Mouse (Mus musculus) midbrain, embryonic 16.5 days (tissue): ENCODE data around the gene Cyp46a1. TPM values are rescaled to one million over a fixed set of nuclear protein-coding genes. Genes with fewer than 3 reads are reported as not detected.

ENCODE experiments used
- ATAC-seq: fragments of 200-750 bp; cut with Nextera tagmentation; 2 replicates; pipeline ENCODE4 v1.8.0; 2017; ENCODE audit warnings: moderate TSS enrichment
- H3K27ac ChIP-seq: fragments of 300-500 bp; sonication (generic); 2 replicates; pipeline ENCODE4 v1.5.1; 2014; ENCODE audit warnings: mild to moderate bottlenecking, low read length, mixed read lengths
- H3K27me3 ChIP-seq: fragments of 300-500 bp; sonication (generic); 2 replicates; pipeline ENCODE4 v1.6.1; 2014; ENCODE audit warnings: low read depth, low read length, mixed read lengths; ENCODE audit not compliant: control insufficient read depth, insufficient read depth
- H3K36me3 ChIP-seq: fragments of 300-500 bp; sonication (generic); 2 replicates; pipeline ENCODE4 v1.6.1; 2014; ENCODE audit warnings: mild to moderate bottlenecking, low read length, moderate library complexity, mixed read lengths; ENCODE audit not compliant: control insufficient read depth, insufficient read depth
- H3K4me1 ChIP-seq: fragments of 300-500 bp; sonication (generic); 2 replicates; pipeline ENCODE4 v1.6.1; 2014; ENCODE audit warnings: mild to moderate bottlenecking, low read length, mixed read lengths; ENCODE audit not compliant: control insufficient read depth, insufficient read depth
- H3K4me2 ChIP-seq: fragments of 300-500 bp; sonication (generic); 2 replicates; pipeline ENCODE4 v1.6.1; 2014; ENCODE audit warnings: mild to moderate bottlenecking, low read length, mixed read lengths
- H3K4me3 ChIP-seq: fragments of 300-500 bp; sonication (generic); 2 replicates; pipeline ENCODE4 v1.5.1; 2014; ENCODE audit warnings: low read depth, mild to moderate bottlenecking, low read length, moderate library complexity, mixed read lengths
- H3K9ac ChIP-seq: fragments of 300-500 bp; sonication (generic); 2 replicates; pipeline ENCODE4 v1.6.1; 2014; ENCODE audit warnings: low read depth, low read length, mixed read lengths
- H3K9me3 ChIP-seq: fragments of 300-500 bp; sonication (generic); replicated peaks from 2 replicates; pipeline ENCODE4 v1.6.1; 2014; ENCODE audit warnings: mild to moderate bottlenecking, low read length, mixed read lengths; ENCODE audit not compliant: control insufficient read depth, poor library complexity, severe bottlenecking
- WGBS: fragments of 180-500 bp; shearing (Covaris S2); extraction: QIAGEN DNeasy Blood & Tissue Kit; methylation state at CpG from one replicate; pipeline ENCODE4 v1.1.7; 2014; 5-methylcytosine and 5-hydroxymethylcytosine counted together
- polyA plus RNA-seq: library from polyadenylated mRNA; unstranded; fragments of >200 nt; fragmentation: Nextera tagmentation; extraction: Ambion mirVana; gene quantifications from 2 replicates; pipeline ENCODE4 v1.2.1, GENCODE M21; 2015

Cyp46a1 gene
- polyA plus RNA-seq, 1 experiment from 2014 or later, result 36.2 TPM

DNA sequence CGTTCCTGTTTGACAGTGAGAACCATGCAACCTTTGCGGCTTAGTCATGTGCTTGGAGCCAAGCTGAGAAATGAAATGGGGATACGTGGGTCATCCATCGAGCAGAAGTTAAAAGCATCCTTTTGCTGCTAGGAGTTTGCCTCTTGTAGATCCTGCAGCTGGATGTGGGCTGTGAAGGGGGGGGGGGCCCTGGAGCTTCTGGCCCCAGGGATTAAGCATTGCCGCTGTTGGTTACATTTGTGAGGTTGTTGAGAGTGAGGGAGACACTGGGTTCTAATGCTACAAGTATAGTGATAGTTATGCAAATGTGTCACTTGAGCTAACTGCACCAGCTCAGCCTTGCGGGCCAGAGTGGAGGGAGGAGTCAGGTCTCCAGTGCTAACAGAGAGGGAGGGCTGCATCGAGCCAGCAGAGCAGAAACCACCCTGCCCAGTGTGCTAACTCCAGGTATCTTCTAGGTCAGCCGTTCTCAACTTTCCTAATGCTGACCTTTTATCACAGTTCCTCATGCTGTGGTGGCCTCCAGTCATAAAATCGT, 16.9 kb upstream of the Cyp46a1 start:
- Histone ChIP-seq H3K4me2 (no peak overlapping the region), H3K27me3 (peaks cover 11% of the 10 kb centered on the region), H3K9me3 (no peaks in the 10 kb centered on the region), H3K4me3 (no peak overlapping the region), H3K9ac (peak overlapping the region; percentile 16; the same call in 1 of the 2 replicates), H3K4me1 (peaks cover 12% of the 10 kb centered on the region; the same call in 1 of the 2 replicates), H3K27ac (no peak overlapping the region), H3K36me3 (no peaks in the 10 kb centered on the region)
- ATAC-seq, result no peak
- WGBS, result 8% methylated on average over 9 of the region's 9 CpGs

DNA sequence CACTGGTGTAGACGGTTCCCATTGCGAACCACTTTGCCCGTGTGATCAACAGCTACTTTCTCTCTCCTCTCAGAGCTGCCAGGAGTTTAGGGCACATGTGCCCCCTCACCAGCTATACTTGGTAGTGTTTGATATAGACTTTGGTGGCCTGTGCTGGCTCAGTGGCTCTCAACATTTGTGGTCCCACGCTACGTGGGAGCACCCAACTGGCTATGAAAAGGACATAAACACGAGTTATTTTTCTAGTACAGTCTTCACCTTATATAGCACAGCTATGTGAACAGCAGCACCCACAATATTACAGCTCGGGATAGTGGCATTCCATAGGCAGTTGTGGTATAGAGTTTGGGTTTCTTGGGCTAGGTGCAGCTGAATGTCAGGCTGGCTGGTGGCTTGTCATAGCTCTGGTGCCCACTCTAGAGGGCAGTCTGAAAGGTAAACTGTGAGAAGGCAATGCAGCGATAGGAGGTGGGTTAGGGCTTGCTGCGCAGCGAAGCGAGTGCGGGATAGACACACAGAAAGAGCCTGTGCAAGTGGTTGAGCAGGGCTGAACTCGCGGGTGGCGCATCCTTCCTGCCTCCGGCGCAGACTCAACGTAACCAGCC, 16.3 kb upstream of the Cyp46a1 start:
- Histone ChIP-seq H3K4me2 (peak overlapping the region; percentile 29; the same call in 1 of the 2 replicates), H3K27ac (no peak overlapping the region), H3K27me3 (peaks cover 11% of the 10 kb centered on the region), H3K4me3 (no peak overlapping the region), H3K9ac (no peak overlapping the region), H3K36me3 (no peaks in the 10 kb centered on the region), H3K4me1 (peaks cover 12% of the 10 kb centered on the region; the same call in 1 of the 2 replicates), H3K9me3 (no peaks in the 10 kb centered on the region)
- no peak for ATAC-seq
- 24% methylated on average over 18 of the region's 18 CpGs for WGBS

DNA sequence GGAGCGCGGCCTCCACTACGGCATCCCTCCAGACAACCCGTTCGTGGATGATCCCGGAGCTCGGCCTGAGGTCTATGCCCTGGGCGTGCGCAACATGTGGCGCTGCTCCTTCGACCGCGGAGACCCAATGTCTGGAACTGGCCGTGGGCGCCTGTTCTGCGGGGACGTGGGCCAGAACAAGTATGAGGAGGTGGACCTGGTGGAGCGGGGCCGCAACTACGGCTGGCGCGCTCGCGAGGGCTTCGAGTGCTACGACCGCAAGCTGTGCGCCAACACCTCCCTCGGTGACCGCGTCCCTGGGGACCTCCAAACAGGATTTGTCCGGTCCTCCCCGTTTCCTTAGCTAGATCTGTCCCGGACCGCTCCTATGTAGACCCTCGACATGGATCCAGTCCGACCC, 15.7 kb upstream of the Cyp46a1 start:
- Histone ChIP-seq H3K27me3 (peaks cover 11% of the 10 kb centered on the region), H3K9me3 (no peaks in the 10 kb centered on the region), H3K36me3 (no peaks in the 10 kb centered on the region), H3K9ac (no peak overlapping the region), H3K4me3 (no peak overlapping the region), H3K4me1 (peaks cover 12% of the 10 kb centered on the region; the same call in 1 of the 2 replicates), H3K27ac (no peak overlapping the region), H3K4me2 (peak overlapping the region; percentile 29; the same call in 1 of the 2 replicates)
- WGBS, result 24% methylated on average over 35 of the region's 37 CpGs
- 0 out of 2 replicates have a peak, but pooled peaks have one; percentile 11 for ATAC-seq

DNA sequence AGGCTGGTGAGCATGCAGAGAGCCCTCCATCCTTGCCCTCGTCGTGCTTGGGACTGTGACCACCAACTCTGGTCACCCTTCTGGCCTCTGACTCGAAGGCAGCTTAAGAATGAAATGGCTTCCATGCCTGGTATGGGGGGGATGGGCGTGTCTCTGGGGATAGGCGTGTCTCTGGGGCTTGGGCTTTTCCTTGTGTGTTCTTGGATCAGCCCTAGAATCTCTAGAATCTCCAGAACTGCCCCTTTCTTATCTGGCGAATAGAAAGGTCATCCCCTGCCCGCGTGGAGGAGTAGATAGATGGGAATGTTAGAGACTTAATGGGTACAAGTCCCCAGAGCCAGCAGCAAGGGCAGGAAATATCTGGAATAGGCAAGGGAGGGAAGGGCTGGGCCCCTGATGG, 14.1 kb upstream of the Cyp46a1 start:
- peaks cover 11% of the 10 kb centered on the region for H3K27me3 ChIP-seq
- 11% methylated on average over 8 of the region's 8 CpGs for WGBS
- no peak overlapping the region for H3K4me2 ChIP-seq
- H3K4me3 ChIP-seq, result no peak overlapping the region
- H3K9ac ChIP-seq, result no peak overlapping the region
- no peaks in the 10 kb centered on the region for H3K36me3 ChIP-seq
- no peak for ATAC-seq
- H3K4me1 ChIP-seq, result peaks cover 12% of the 10 kb centered on the region; the same call in 1 of the 2 replicates
- no peaks in the 10 kb centered on the region for H3K9me3 ChIP-seq
- peak overlapping the region; percentile 5 for H3K27ac ChIP-seq

DNA sequence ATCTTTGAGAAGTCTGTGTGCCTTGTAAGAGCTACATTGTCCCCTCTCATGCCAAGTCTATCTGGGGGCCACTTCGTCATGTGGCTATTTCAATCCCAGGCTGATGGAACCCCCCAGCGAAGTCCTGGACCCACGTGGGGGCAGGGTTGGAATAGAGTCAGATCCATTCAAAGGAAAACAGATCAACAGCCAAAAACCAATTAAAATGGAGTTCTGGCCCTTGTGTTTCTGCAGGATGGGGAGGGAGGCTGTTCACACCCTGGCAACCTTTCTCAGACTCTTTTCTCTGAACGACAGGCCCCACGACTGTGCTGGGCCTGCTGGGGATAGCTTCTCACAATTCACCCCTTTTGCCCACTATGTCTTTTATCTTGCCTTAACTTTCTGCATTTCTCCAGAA, 7.8 kb upstream of the Cyp46a1 start:
- H3K4me2 ChIP-seq, result no peak overlapping the region
- no peaks in the 10 kb centered on the region for H3K36me3 ChIP-seq
- no peak for ATAC-seq
- peaks cover 16% of the 10 kb centered on the region for H3K4me1 ChIP-seq
- H3K9ac ChIP-seq, result no peak overlapping the region
- 40% methylated on average over 5 of the region's 5 CpGs for WGBS
- H3K9me3 ChIP-seq, result no peaks in the 10 kb centered on the region
- no peak overlapping the region for H3K4me3 ChIP-seq
- H3K27me3 ChIP-seq, result peaks cover 14% of the 10 kb centered on the region
- no peak overlapping the region for H3K27ac ChIP-seq

DNA sequence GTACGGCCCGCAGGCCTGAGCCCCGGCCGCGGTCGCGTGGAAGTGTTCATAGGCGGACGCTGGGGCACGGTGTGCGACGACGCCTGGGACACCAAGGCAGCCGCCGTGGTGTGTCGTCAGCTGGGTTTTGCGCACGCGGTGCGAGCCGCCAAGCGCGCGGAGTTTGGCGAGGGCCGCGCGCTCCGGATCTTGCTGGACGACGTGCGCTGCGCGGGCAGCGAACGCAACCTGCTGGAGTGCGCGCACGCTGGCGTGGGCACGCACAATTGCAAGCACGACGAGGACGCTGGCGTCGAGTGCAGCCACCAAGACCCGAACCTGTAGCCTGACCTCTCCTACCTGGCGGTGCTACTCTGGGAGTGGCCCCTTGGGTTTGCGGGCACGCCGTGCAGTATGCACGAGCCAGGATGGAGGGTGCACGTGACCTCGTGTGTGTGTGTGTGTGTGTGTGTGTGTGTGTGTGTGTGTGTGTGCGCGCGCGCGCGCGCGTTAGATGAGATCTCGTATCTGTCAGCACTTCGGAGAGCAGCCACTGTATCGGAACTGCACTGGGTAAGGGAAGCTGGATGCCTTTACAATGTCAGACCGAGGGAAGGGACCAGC, 6.2 kb upstream of the Cyp46a1 start:
- H3K4me2 ChIP-seq, result peak overlapping the region; percentile 90
- peak overlapping the region; percentile 51 for H3K4me3 ChIP-seq
- no peaks in the 10 kb centered on the region for H3K9me3 ChIP-seq
- H3K27ac ChIP-seq, result peak overlapping the region; percentile 36
- peaks cover 14% of the 10 kb centered on the region for H3K27me3 ChIP-seq
- peak overlapping the region; percentile 78 for H3K9ac ChIP-seq
- H3K36me3 ChIP-seq, result no peaks in the 10 kb centered on the region
- peaks cover 18% of the 10 kb centered on the region for H3K4me1 ChIP-seq
- WGBS, result 2% methylated on average over 62 of the region's 66 CpGs
- peak; percentile 75 for ATAC-seq

DNA sequence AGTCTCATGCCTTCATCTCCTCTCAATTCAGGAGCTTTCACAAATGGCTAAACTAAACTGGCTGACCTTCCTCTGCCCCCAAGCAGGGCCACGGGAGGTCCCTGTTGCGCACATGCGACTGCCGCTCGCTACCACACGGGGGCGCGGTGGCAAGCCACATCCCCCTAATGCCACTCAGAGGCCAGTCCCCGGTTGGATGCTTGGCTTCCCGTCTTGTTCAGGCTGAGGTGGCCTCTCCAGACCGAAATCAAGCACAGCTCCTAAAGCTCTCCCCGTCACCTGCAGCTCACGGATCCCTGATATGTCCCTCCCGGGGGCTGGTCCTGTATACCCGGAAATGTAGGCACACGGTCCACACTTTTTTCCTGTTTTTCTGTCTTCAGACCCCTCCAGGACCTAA, 1.1 kb upstream of the Cyp46a1 start:
- Histone ChIP-seq H3K9me3 (no peaks in the 10 kb centered on the region), H3K27ac (no peak overlapping the region), H3K9ac (no peak overlapping the region), H3K27me3 (peaks cover 7% of the 10 kb centered on the region), H3K4me3 (peak overlapping the region; percentile 70), H3K4me1 (peaks cover 18% of the 10 kb centered on the region), H3K4me2 (peak overlapping the region; percentile 93), H3K36me3 (no peaks in the 10 kb centered on the region)
- WGBS, result 2% methylated on average over 16 of the region's 16 CpGs
- peak; percentile 9; the same call in 1 of the 2 replicates for ATAC-seq

DNA sequence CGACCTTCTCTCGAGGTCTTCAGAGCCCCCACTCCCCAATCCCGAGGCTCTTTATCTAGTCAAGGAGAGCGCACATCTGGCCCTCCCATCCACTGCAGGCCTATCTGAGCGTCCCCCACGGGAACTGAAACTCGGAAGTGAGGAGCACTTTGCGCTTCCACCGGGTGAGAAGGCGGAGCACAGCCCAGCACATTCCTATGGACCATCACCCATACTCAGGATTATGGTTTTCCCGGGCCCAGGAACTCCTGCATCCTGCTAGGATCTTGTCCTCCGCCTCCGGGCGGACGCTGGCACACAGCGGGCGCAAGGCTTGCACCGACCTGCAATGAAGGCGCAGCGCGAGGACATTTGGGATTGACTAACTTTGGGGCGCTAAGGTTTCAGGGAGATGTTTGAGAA, 699 bp upstream of the Cyp46a1 start:
- H3K9me3 ChIP-seq, result no peaks in the 10 kb centered on the region
- H3K27ac ChIP-seq, result peak overlapping the region; percentile 70
- peak overlapping the region; percentile 70 for H3K4me3 ChIP-seq
- peak; percentile 43 for ATAC-seq
- WGBS, result 3% methylated on average over 22 of the region's 22 CpGs
- H3K4me1 ChIP-seq, result peaks cover 14% of the 10 kb centered on the region
- peaks cover 7% of the 10 kb centered on the region for H3K27me3 ChIP-seq
- peak overlapping the region; percentile 93 for H3K4me2 ChIP-seq
- no peaks in the 10 kb centered on the region for H3K36me3 ChIP-seq
- peak overlapping the region; percentile 39 for H3K9ac ChIP-seq

DNA sequence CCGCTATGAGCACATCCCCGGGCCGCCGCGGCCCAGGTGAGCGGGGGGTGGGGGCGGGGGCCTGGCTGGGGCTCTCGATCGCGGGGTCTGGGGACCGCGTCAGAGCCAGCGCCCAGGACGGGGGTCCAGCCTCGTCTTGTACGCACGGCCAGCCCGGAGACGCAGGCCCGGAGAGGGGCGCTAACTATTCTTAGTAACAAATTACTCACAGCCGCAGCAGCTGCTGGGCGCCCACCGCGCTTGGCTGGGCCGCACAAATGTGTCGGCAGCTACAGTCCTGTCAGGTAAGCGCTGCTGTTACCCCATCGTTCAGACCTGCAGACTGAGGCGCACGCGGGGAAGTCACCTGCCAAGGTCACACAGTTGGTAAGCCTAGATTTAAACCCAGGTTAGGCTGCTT, 348 bp downstream of the Cyp46a1 start:
- no peaks in the 10 kb centered on the region for H3K9me3 ChIP-seq
- peak overlapping the region; percentile 78 for H3K27ac ChIP-seq
- 1% methylated on average over 30 of the region's 32 CpGs for WGBS
- peak overlapping the region; percentile 93 for H3K4me2 ChIP-seq
- peak overlapping the region; percentile 76 for H3K9ac ChIP-seq
- no peaks in the 10 kb centered on the region for H3K36me3 ChIP-seq
- ATAC-seq, result no peak
- peak overlapping the region; percentile 70 for H3K4me3 ChIP-seq
- no peaks in the 10 kb centered on the region for H3K27me3 ChIP-seq
- H3K4me1 ChIP-seq, result peaks cover 13% of the 10 kb centered on the region
